Mouse (Mus musculus) midbrain, embryonic 16.5 days (tissue): Measurements from ENCODE around the gene Eif4g3. TPM values are rescaled to one million over a fixed set of nuclear protein-coding genes. Genes with fewer than 3 reads are reported as not detected.

ENCODE experiments used
- ATAC-seq: fragments of 200-750 bp; cut with Nextera tagmentation; 2 replicates; pipeline ENCODE4 v1.8.0; 2017; ENCODE audit warnings: moderate TSS enrichment
- H3K27ac ChIP-seq: fragments of 300-500 bp; sonication (generic); 2 replicates; pipeline ENCODE4 v1.5.1; 2014; ENCODE audit warnings: mild to moderate bottlenecking, low read length, mixed read lengths
- H3K27me3 ChIP-seq: fragments of 300-500 bp; sonication (generic); 2 replicates; pipeline ENCODE4 v1.6.1; 2014; ENCODE audit warnings: low read depth, low read length, mixed read lengths; ENCODE audit not compliant: control insufficient read depth, insufficient read depth
- H3K36me3 ChIP-seq: fragments of 300-500 bp; sonication (generic); 2 replicates; pipeline ENCODE4 v1.6.1; 2014; ENCODE audit warnings: mild to moderate bottlenecking, low read length, moderate library complexity, mixed read lengths; ENCODE audit not compliant: control insufficient read depth, insufficient read depth
- H3K4me1 ChIP-seq: fragments of 300-500 bp; sonication (generic); 2 replicates; pipeline ENCODE4 v1.6.1; 2014; ENCODE audit warnings: mild to moderate bottlenecking, low read length, mixed read lengths; ENCODE audit not compliant: control insufficient read depth, insufficient read depth
- H3K4me2 ChIP-seq: fragments of 300-500 bp; sonication (generic); 2 replicates; pipeline ENCODE4 v1.6.1; 2014; ENCODE audit warnings: mild to moderate bottlenecking, low read length, mixed read lengths
- H3K4me3 ChIP-seq: fragments of 300-500 bp; sonication (generic); 2 replicates; pipeline ENCODE4 v1.5.1; 2014; ENCODE audit warnings: low read depth, mild to moderate bottlenecking, low read length, moderate library complexity, mixed read lengths
- H3K9ac ChIP-seq: fragments of 300-500 bp; sonication (generic); 2 replicates; pipeline ENCODE4 v1.6.1; 2014; ENCODE audit warnings: low read depth, low read length, mixed read lengths
- H3K9me3 ChIP-seq: fragments of 300-500 bp; sonication (generic); replicated peaks from 2 replicates; pipeline ENCODE4 v1.6.1; 2014; ENCODE audit warnings: mild to moderate bottlenecking, low read length, mixed read lengths; ENCODE audit not compliant: control insufficient read depth, poor library complexity, severe bottlenecking
- WGBS: fragments of 180-500 bp; shearing (Covaris S2); extraction: QIAGEN DNeasy Blood & Tissue Kit; methylation state at CpG from one replicate; pipeline ENCODE4 v1.1.7; 2014; 5-methylcytosine and 5-hydroxymethylcytosine counted together
- polyA plus RNA-seq: library from polyadenylated mRNA; unstranded; fragments of >200 nt; fragmentation: Nextera tagmentation; extraction: Ambion mirVana; gene quantifications from 2 replicates; pipeline ENCODE4 v1.2.1, GENCODE M21; 2015

Gene Eif4g3
- polyA plus RNA-seq, 1 experiment from 2014 or later, result 48.7 TPM

DNA sequence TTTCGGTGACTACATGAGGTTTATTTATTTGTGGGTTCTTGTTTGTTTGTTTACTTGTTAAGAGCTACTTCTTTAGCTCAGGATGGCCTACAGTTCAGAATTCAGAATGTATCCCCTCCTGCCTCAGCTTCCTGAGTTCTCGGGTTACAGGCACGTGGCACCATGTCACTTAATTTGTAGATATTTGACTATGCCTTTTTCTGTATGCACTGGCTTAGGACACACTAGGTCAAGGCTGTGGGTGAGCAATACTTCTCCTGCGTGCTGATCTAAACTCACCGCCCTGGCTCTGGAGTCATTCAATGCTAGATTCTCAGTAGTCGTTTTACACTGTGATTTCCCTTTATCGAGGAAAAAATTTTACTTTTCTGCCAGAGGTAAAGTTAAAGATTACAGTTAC, 227.9 kb downstream of the Eif4g3 start:
- H3K9ac ChIP-seq, result no peak overlapping the region
- H3K4me2 ChIP-seq, result no peak overlapping the region
- 83% methylated on average over 7 of the region's 7 CpGs for WGBS
- H3K36me3 ChIP-seq, result peaks cover 13% of the 10 kb centered on the region
- ATAC-seq, result no peak
- no peak overlapping the region for H3K27ac ChIP-seq
- no peaks in the 10 kb centered on the region for H3K9me3 ChIP-seq
- H3K4me1 ChIP-seq, result peaks cover 27% of the 10 kb centered on the region
- H3K27me3 ChIP-seq, result no peaks in the 10 kb centered on the region
- H3K4me3 ChIP-seq, result no peak overlapping the region

- Histone ChIP-seq H3K4me3 (no peak overlapping the region), H3K9ac (no peak overlapping the region), H3K9me3 (no peaks in the 10 kb centered on the region), H3K27ac (no peak overlapping the region), H3K36me3 (peaks cover 19% of the 10 kb centered on the region), H3K4me1 (peaks cover 24% of the 10 kb centered on the region), H3K27me3 (no peaks in the 10 kb centered on the region), H3K4me2 (no peak overlapping the region)
- 91% methylated on average over 5 of the region's 5 CpGs for WGBS
- no peak for ATAC-seq
These were observed 228.6 kb downstream of the Eif4g3 start for GRCm38 (mm10) chr4:138221406-138221805.

DNA sequence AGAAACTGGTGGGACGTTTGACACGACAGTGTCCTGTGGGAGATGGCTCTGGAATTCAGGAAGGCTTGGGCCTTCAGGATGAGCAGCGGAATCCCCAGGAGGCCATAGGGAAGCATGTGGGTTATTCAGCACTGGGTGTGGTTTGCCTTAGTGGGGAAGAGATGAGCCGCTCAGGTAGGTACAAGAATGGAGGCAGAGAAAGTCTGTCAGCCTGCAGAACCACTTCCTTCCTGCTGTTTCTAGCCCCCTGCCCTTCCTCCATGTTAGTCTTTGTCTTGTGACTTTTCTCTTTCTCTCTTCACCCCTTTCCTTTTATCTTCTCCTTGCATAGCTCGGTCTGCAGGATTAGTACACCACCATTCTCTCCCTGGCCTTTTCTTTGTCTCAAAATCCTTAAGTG, 229.6 kb downstream of the Eif4g3 start:
- ATAC-seq, result no peak
- Histone ChIP-seq H3K4me2 (no peak overlapping the region), H3K36me3 (peaks cover 20% of the 10 kb centered on the region), H3K27me3 (no peaks in the 10 kb centered on the region), H3K27ac (no peak overlapping the region), H3K4me3 (no peak overlapping the region), H3K9me3 (no peaks in the 10 kb centered on the region), H3K9ac (no peak overlapping the region), H3K4me1 (peaks cover 24% of the 10 kb centered on the region)
- WGBS, result 91% methylated on average over 5 of the region's 5 CpGs

GRCm38 (mm10) chr4:138223623-138224022, 230.8 kb downstream of the Eif4g3 start:
- no peaks in the 10 kb centered on the region for H3K27me3 ChIP-seq
- ATAC-seq, result no peak
- H3K36me3 ChIP-seq, result peaks cover 30% of the 10 kb centered on the region
- no peak overlapping the region for H3K4me2 ChIP-seq
- 90% methylated on average over 10 of the region's 10 CpGs for WGBS
- no peak overlapping the region for H3K4me3 ChIP-seq
- H3K9me3 ChIP-seq, result no peaks in the 10 kb centered on the region
- H3K27ac ChIP-seq, result no peak overlapping the region
- no peak overlapping the region for H3K9ac ChIP-seq
- peaks cover 14% of the 10 kb centered on the region for H3K4me1 ChIP-seq

- H3K9ac ChIP-seq, result no peak overlapping the region
- no peaks in the 10 kb centered on the region for H3K27me3 ChIP-seq
- ATAC-seq, result no peak
- H3K9me3 ChIP-seq, result no peaks in the 10 kb centered on the region
- 67% methylated on average over 27 of the region's 27 CpGs for WGBS
- H3K4me2 ChIP-seq, result no peak overlapping the region
- H3K36me3 ChIP-seq, result peaks cover 11% of the 10 kb centered on the region
- no peak overlapping the region for H3K27ac ChIP-seq
- H3K4me3 ChIP-seq, result no peak overlapping the region
- H3K4me1 ChIP-seq, result peaks cover 14% of the 10 kb centered on the region
These were observed 254.2 kb downstream of the Eif4g3 start for GRCm38 (mm10) chr4:138246756-138247665.

DNA sequence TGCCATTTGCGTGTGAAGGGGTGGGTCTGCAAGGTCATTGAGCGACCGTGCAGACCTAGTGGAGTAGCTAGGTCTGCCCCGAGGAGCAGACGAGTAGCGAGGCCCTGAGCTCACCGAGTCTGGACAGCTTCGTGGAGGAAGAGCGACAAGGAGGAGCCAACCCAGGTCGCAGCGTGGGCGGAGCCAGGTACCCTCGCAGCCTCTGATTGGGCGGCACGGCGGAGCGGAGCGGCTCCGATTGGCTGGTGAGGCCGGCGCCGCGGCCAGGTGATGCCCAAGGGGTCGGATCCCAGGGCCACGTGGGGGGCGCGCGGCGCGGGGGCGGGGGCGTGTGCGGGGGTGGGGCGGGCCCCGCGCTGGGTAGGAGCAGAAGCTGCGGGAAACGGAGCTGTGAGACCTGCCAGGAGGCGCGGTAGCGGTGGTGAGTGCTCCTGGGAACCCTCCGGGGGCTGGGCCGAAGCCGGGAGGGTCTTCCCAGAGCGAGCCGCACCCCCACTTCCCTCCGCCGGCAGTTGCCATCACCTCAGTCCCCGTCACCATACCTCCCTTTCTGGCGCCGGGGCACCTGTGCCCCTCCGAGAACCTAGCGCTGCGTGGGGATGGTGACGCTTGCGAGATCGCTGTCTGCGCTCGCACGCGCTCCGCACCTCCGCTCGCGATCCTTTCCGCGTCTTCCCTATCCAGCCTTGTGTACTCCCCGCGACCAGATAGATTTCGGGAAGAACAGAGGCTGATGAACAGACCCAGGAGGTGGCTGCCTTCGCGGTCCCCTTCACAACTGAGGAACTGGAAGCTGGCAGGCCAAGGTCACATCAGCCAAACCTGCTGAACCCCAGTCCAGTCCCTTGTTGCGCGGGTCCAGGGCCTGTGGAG, 257.5 kb downstream of the Eif4g3 start, which contains the start of the genes Sh2d5 and Kif17:
Sh2d5 (plus strand) TSS at position 316 of the 873 bp plus-strand sequence.
Kif17 (plus strand) TSS at position 348 of the 873 bp plus-strand sequence.
- Histone ChIP-seq H3K27me3 (no peaks in the 10 kb centered on the region), H3K4me1 (peaks cover 24% of the 10 kb centered on the region), H3K9ac (peak within 1 kb of the TSS; percentile 82), H3K4me3 (peak within 1 kb of the TSS; percentile 66), H3K36me3 (peaks cover 6% of the 10 kb centered on the region; the same call in 1 of the 2 replicates), H3K27ac (peak within 1 kb of the TSS; percentile 72), H3K4me2 (peak within 1 kb of the TSS; percentile 83), H3K9me3 (no peaks in the 10 kb centered on the region)
- peak; percentile 93 for ATAC-seq
- WGBS, result under 1% methylated on average over 58 of the region's 74 CpGs

DNA sequence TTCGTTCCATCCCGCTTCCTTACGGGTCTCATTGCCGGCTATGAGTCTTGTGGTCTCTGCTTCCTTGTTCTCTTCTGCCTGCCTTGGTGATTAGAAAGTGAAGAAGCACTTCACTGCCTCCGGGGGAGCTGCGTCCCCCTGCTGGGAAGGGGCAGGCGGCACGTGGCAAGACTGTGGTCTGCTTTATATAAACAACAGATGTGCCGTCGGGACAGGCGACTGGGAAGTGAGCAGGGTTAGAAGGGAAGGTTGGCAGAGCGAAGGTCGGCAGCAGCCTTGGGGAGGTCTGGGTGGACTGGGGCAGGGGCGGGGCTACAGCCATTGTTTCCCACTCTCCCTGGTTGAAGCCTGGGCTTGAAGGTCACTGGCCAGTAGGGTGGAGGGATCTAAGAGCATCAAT, 259.0 kb downstream of the Eif4g3 start:
- WGBS, result under 1% methylated on average over 14 of the region's 14 CpGs
- Histone ChIP-seq H3K9ac (peak overlapping the region; percentile 82), H3K9me3 (no peaks in the 10 kb centered on the region), H3K27me3 (no peaks in the 10 kb centered on the region), H3K36me3 (peaks cover 6% of the 10 kb centered on the region; the same call in 1 of the 2 replicates), H3K4me1 (peaks cover 24% of the 10 kb centered on the region), H3K4me3 (peak overlapping the region; percentile 66), H3K4me2 (peak overlapping the region; percentile 83), H3K27ac (no peak overlapping the region)
- no peak for ATAC-seq

GRCm38 (mm10) chr4:138252231-138252630, 259.4 kb downstream of the Eif4g3 start:
- no peaks in the 10 kb centered on the region for H3K27me3 ChIP-seq
- 16% methylated on average over 5 of the region's 5 CpGs for whole genome bisulfite sequencing

More at GRCm38 (mm10) chr4:138252231-138252630, 259.4 kb downstream of the Eif4g3 start:
- Histone ChIP-seq H3K4me2 (peak overlapping the region; percentile 83), H3K36me3 (peaks cover 6% of the 10 kb centered on the region; the same call in 1 of the 2 replicates), H3K27ac (no peak overlapping the region), H3K9me3 (no peaks in the 10 kb centered on the region), H3K4me3 (peak overlapping the region; percentile 66), H3K4me1 (peaks cover 24% of the 10 kb centered on the region), H3K9ac (peak overlapping the region; percentile 82)
- no peak for ATAC-seq
